Mouse (Mus musculus) hindbrain, postnatal 0 days (tissue): Measurements from ENCODE around the gene Zfp618. TPM values are rescaled to one million over a fixed set of nuclear protein-coding genes. Genes with fewer than 3 reads are reported as not detected.

Experiments used
- ATAC-seq: fragments of 200-750 bp; cut with Nextera tagmentation; 2 replicates; pipeline ENCODE4 v1.8.0; 2017; ENCODE audit warnings: mild to moderate bottlenecking, moderate TSS enrichment, moderate library complexity
- DNase-seq: peaks from one replicate; pipeline ENCODE4 v3.0.0-alpha.2; 2015; ENCODE audit warnings: low spot score
- H3K27ac ChIP-seq: fragments of 300-500 bp; sonication (generic); 2 replicates; pipeline ENCODE4 v1.5.1; 2014; ENCODE audit warnings: mild to moderate bottlenecking
- H3K27me3 ChIP-seq: fragments of 300-500 bp; sonication (generic); 2 replicates; pipeline ENCODE4 v1.6.1; 2014; ENCODE audit warnings: low read length, mixed read lengths; ENCODE audit not compliant: insufficient read depth
- H3K36me3 ChIP-seq: fragments of 300-500 bp; sonication (generic); 2 replicates; pipeline ENCODE4 v1.6.1; 2014; ENCODE audit warnings: low read length, mixed read lengths; ENCODE audit not compliant: insufficient read depth
- H3K4me1 ChIP-seq: fragments of 300-500 bp; sonication (generic); 2 replicates; pipeline ENCODE4 v1.6.1; 2014; ENCODE audit warnings: antibody characterized with exemption, low read length, mixed read lengths; ENCODE audit not compliant: insufficient read depth
- H3K4me2 ChIP-seq: fragments of 300-500 bp; sonication (generic); 2 replicates; pipeline ENCODE4 v1.6.1; 2014; ENCODE audit warnings: low read depth, mild to moderate bottlenecking, low read length, moderate library complexity, mixed read lengths
- H3K4me3 ChIP-seq: fragments of 300-500 bp; sonication (generic); 2 replicates; pipeline ENCODE4 v1.5.1; 2014; ENCODE audit warnings: low read length
- H3K9ac ChIP-seq: fragments of 300-500 bp; sonication (generic); replicated peaks from 2 replicates; pipeline ENCODE4 v1.6.1; 2014; ENCODE audit warnings: mild to moderate bottlenecking, low read length, moderate library complexity, mixed read lengths
- H3K9me3 ChIP-seq: fragments of 300-500 bp; sonication (generic); 2 replicates; pipeline ENCODE4 v1.6.1; 2016; ENCODE audit warnings: low read length, mixed read lengths
- CTCF ChIP-seq: IDR thresholded peaks from 2 replicates; pipeline ENCODE4 v1.5.1; 2016; ENCODE audit warnings: antibody characterized with exemption, control low read depth, low read depth
- WGBS: fragments of 180-500 bp; shearing (Covaris S2); extraction: QIAGEN DNeasy Blood & Tissue Kit; methylation state at CpG from one replicate; pipeline ENCODE4 v1.1.7; 2014; 5-methylcytosine and 5-hydroxymethylcytosine counted together
- polyA plus RNA-seq: library from polyadenylated mRNA; unstranded; fragments of >200 nt; fragmentation: Nextera tagmentation; extraction: Ambion mirVana; gene quantifications from 2 replicates; pipeline ENCODE4 v1.2.1, GENCODE M21; 2015
- total RNA-seq: library from RNA; depleted of rRNA; stranded (reverse); fragments of >200 nt; gene quantifications from 2 replicates; pipeline ENCODE4 v1.2.3, GENCODE M21; 2014; rRNA removed

Zfp618 gene
- total RNA-seq (23.0 and 26.8 TPM in 2 replicates), polyA plus RNA-seq (15.9 and 16.2 TPM in 2 replicates)

- H3K4me1 ChIP-seq, result no peaks in the 10 kb centered on the region
- H3K9ac ChIP-seq, result peak within 1 kb of the TSS; percentile 99
- peak; percentile 62 for DNase-seq
- peak; percentile 80 for ATAC-seq
- no peaks in the 10 kb centered on the region for H3K36me3 ChIP-seq
- TF ChIP-seq CTCF, result no peak
- 0% methylated on average over 21 of the region's 86 CpGs for WGBS
- H3K27me3 ChIP-seq, result no peaks in the 10 kb centered on the region
- H3K27ac ChIP-seq, result peak within 1 kb of the TSS; percentile 82
- peak within 1 kb of the TSS; percentile 90 for H3K4me3 ChIP-seq
- peak within 1 kb of the TSS; percentile 71 for H3K4me2 ChIP-seq
- no peaks in the 10 kb centered on the region for H3K9me3 ChIP-seq
Observed at GRCm38 (mm10) chr4:62965497-62966302, at the start of gene Zfp618. Gene Zfp618, plus strand, starts transcription at chr4:62965573.

- H3K9ac ChIP-seq, result no peak overlapping the region
- no peaks in the 10 kb centered on the region for H3K9me3 ChIP-seq
- no peak overlapping the region for H3K4me2 ChIP-seq
- H3K36me3 ChIP-seq, result no peaks in the 10 kb centered on the region
- 83% methylated on average over 8 of the region's 8 CpGs for WGBS
- H3K4me3 ChIP-seq, result no peak overlapping the region
- no peak overlapping the region for H3K27ac ChIP-seq
- no peaks in the 10 kb centered on the region for H3K27me3 ChIP-seq
- no peak for TF ChIP-seq CTCF
- no peaks in the 10 kb centered on the region for H3K4me1 ChIP-seq
- DNase-seq (no peak), ATAC-seq (no peak)
Observed at GRCm38 (mm10) chr4:62917056-62917455, 48.3 kb upstream of the Zfp618 start.

GRCm38 (mm10) chr4:62933798-62934197 lies 31.6 kb upstream of the Zfp618 start:
- TF ChIP-seq CTCF, result no peak
- ATAC-seq (no peak), DNase-seq (peak; percentile 5)
- no peak overlapping the region for H3K9ac ChIP-seq
- H3K36me3 ChIP-seq, result no peaks in the 10 kb centered on the region
- H3K4me1 ChIP-seq, result no peaks in the 10 kb centered on the region
- peaks cover 2% of the 10 kb centered on the region; the same call in 1 of the 2 replicates for H3K9me3 ChIP-seq
- H3K4me3 ChIP-seq, result no peak overlapping the region
- no peak overlapping the region for H3K27ac ChIP-seq
- WGBS, result 88% methylated on average over 4 of the region's 4 CpGs
- H3K27me3 ChIP-seq, result no peaks in the 10 kb centered on the region
- no peak overlapping the region for H3K4me2 ChIP-seq

GRCm38 (mm10) chr4:62935589-62936218 lies 29.7 kb upstream of the Zfp618 start:
- no peaks in the 10 kb centered on the region for H3K27me3 ChIP-seq
- H3K9me3 ChIP-seq, result peaks cover 2% of the 10 kb centered on the region; the same call in 1 of the 2 replicates
- no peak overlapping the region for H3K9ac ChIP-seq
- WGBS, result 72% methylated on average over 11 of the region's 11 CpGs
- no peaks in the 10 kb centered on the region for H3K4me1 ChIP-seq
- TF ChIP-seq CTCF, result no peak
- no peaks in the 10 kb centered on the region for H3K36me3 ChIP-seq
- DNase-seq (no peak), ATAC-seq (no peak)
- no peak overlapping the region for H3K27ac ChIP-seq
- no peak overlapping the region for H3K4me3 ChIP-seq
- no peak overlapping the region for H3K4me2 ChIP-seq

GRCm38 (mm10) chr4:62941961-62942892 lies 23.1 kb upstream of the Zfp618 start:
- H3K4me2 ChIP-seq, result no peak overlapping the region
- WGBS, result 29% methylated on average over 14 of the region's 14 CpGs
- peak; percentile 81 for ATAC-seq

GRCm38 (mm10) chr4:62944326-62944879 lies 21.0 kb upstream of the Zfp618 start:
- no peak overlapping the region for H3K27ac ChIP-seq
- WGBS, result 57% methylated on average over 4 of the region's 4 CpGs
- no peaks in the 10 kb centered on the region for H3K36me3 ChIP-seq
- H3K4me1 ChIP-seq, result no peaks in the 10 kb centered on the region
- H3K4me3 ChIP-seq, result no peak overlapping the region
- ATAC-seq (no peak), DNase-seq (no peak)
- no peaks in the 10 kb centered on the region for H3K27me3 ChIP-seq
- H3K4me2 ChIP-seq, result no peak overlapping the region
- H3K9me3 ChIP-seq, result no peaks in the 10 kb centered on the region
- peak; percentile 61 for TF ChIP-seq CTCF
- H3K9ac ChIP-seq, result no peak overlapping the region

More at GRCm38 (mm10) chr4:62941961-62942892, 23.1 kb upstream of the Zfp618 start:
- peak; percentile 79 for DNase-seq
- Histone ChIP-seq H3K9ac (no peak overlapping the region), H3K27ac (no peak overlapping the region), H3K4me1 (no peaks in the 10 kb centered on the region), H3K9me3 (no peaks in the 10 kb centered on the region), H3K27me3 (no peaks in the 10 kb centered on the region), H3K4me3 (no peak overlapping the region), H3K36me3 (no peaks in the 10 kb centered on the region)
- TF ChIP-seq CTCF, result peak; percentile 20; the same call in 1 of the 2 replicates
